Mouse (Mus musculus): ENCODE results near the gene Rpl19.

Rpl19 gene

GRCm38 (mm10) chr11:98022253-98022554 lies 4.3 kb upstream of the Rpl19 start:
- DNase-seq (ENCODE audit: low spot score in 2 of 2): no peak

GRCm38 (mm10) chr11:98022555-98023371 lies 3.7 kb upstream of the Rpl19 start, which contains the start of gene Cacnb1:
Cacnb1 (minus strand) TSS chr11:98023034.
- DNase-seq (ENCODE audit: low spot score in 2 of 2): peak in 1 of 2 experiments; percentile 55

GRCm38 (mm10) chr11:98024516-98024915 lies 2.0 kb upstream of the Rpl19 start:
- no peak for DNase-seq (ENCODE audit: low spot score in 2 of 2)

DNA sequence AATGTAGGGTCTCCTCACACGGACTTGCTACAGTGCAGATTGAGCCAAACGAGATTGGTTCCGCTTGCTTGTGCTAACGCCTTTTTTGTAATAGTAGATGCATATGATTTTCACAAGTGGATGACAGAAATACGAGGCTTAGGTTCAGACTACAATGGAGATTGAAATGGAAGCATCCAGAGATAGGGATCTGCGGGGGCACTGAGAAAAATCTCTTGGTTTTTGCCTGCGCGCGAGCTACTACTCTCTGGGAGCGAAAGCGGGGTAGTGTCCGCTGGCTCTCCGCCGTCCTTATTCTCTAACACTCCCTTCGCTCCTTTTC lies 301 bp upstream of the Rpl19 start:
- DNase-seq (ENCODE audit: low spot score in 2 of 2): no peak

DNA sequence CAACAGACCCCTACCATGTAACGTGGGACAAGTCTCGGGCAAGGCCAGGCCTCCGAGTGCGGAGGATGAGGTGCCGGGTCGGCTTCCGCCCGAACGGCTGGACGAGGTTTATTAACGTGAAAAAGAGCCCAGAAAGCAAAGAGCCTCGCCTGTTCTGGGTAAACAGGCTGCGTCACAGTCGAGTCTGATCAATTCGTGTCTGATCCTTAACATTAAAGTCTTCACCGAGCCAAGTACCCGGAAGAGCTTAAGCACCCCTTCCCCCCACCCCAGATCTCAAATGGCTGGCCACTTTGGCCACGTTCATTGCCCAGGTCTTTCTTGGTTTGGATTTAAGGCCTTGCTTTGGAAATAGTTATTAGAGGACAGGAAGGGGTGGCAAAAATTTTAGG lies 783 bp downstream of the Rpl19 start:
- DNase-seq (ENCODE audit: low spot score in 2 of 2): no peak

GRCm38 (mm10) chr11:98027785-98028184 lies 1.3 kb downstream of the Rpl19 start:
- no peak for DNase-seq (ENCODE audit: low spot score in 2 of 2)

DNA sequence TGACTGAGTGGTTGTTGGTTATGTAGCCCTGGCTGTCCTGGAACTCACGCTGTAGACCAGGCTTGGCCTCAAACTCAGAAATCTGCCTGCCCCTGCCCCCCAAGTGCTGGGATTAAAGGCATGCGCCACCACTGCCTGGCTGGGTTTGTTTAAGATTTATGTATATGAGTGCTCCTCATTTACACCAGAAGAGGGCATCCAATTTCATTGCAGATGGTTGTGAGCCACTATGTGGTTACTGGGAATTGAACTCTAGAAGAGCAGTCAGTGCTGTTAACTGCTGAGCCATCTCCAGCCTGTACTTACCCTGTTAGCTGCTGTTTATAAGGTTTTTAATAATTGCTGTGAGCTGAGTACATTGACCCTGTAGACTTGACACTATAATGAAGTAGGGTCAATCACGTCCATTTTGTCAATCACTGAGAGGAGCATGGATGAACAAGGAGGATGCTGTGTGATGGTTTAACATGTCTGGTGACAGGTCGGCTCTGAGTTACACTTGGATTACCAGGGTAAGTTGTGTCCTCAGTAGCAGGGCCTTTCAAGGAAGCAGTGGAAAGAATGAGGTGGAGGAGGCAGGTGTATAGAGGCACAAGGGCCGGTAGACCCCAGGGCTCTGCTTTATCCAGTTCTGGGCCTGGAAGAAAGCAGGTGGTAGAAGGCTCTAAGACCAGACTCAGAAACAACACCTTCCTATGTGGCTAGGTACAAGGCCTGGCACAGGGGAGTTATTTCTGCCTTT lies 4.4 kb downstream of the Rpl19 start:
- no peak for DNase-seq (ENCODE audit: low spot score in 2 of 2)

- peak; percentile 89 for DNase-seq (ENCODE audit: low spot score in 2 of 2)
These were observed 4.9 kb downstream of the Rpl19 start for GRCm38 (mm10) chr11:98031443-98031770.

DNA sequence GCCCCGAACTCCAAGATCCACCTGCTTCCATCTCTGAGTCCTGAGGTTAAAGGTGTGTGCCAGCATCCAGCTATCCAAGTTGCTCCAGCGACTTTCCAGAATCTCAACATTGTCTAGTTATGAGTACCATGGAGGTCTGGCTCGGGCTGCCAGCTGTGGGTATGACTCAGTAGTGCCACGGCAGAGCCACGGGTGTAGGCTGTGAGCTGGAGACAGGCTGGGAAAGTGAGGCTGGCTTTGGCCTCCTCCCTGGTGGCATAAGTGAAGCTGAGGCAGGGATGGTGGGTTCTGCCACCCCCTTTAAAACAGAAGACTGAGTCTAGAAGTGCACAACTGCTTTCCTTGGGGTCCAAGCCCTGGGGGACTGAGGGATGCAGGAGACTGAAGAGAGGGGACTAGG lies 7.6 kb downstream of the Rpl19 start:
- no peak for DNase-seq (ENCODE audit: low spot score in 2 of 2)

- no peak for DNase-seq (ENCODE audit: low spot score in 2 of 2)
These were observed 8.3 kb downstream of the Rpl19 start for GRCm38 (mm10) chr11:98034840-98035239.

- DNase-seq (ENCODE audit: low spot score in 2 of 2): peak in 1 of 2 experiments; percentile 61
These were observed 9.5 kb downstream of the Rpl19 start for GRCm38 (mm10) chr11:98035977-98036377.

GRCm38 (mm10) chr11:98037871-98038270 lies 11.4 kb downstream of the Rpl19 start:
- peak in 1 of 2 experiments; percentile 70 for DNase-seq (ENCODE audit: low spot score in 2 of 2)

DNA sequence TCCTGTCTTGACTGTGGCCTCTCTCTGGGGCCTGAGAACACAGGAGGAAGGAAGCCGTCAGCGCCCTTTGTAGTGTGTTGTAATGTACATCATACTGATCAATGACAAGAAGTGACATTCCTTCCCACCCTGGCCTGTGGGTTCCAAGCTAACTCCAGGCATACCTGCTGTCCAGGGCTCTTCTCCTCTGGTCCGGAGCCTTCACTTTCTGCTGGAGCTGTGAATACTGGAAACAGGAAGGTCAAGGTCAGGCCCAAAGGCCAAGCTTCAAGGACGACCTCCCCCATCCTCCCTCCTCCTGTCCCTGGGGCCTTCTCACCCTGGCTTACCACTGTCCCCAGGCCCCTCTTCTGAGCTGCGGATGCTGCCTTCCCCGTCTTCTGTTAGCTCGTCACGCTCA lies 14.5 kb downstream of the Rpl19 start:
- no peak for DNase-seq (ENCODE audit: low spot score in 2 of 2)

GRCm38 (mm10) chr11:98042741-98043140 lies 16.2 kb downstream of the Rpl19 start:
- no peak for DNase-seq (ENCODE audit: low spot score in 2 of 2)

GRCm38 (mm10) chr11:98044074-98044473 lies 17.6 kb downstream of the Rpl19 start:
- no peak for DNase-seq (ENCODE audit: low spot score in 2 of 2)

DNA sequence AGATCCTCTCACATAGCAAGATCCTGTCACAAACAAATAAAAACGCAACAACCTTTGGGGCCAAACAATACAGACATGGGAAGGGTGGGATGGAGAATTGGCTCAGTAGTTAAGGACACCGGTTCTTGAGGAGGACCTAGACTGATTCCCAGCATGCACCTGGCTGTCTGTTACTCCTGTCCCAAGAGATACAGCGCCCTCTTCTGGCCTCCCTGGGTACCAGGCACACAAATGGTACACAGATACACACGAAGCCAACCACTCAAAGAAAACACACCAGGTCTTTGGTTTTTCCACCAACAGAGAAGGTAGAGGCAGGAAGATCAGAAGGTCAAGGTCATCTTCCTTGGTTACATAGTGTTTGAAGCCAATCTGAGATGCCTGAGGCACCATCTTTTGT lies 19.1 kb downstream of the Rpl19 start:
- DNase-seq (ENCODE audit: low spot score in 2 of 2): no peak

- no peak for DNase-seq (ENCODE audit: low spot score in 2 of 2)
These were observed 20.0 kb downstream of the Rpl19 start for GRCm38 (mm10) chr11:98046466-98046865.

GRCm38 (mm10) chr11:98047745-98048144 lies 21.2 kb downstream of the Rpl19 start:
- DNase-seq (ENCODE audit: low spot score in 2 of 2): no peak

DNA sequence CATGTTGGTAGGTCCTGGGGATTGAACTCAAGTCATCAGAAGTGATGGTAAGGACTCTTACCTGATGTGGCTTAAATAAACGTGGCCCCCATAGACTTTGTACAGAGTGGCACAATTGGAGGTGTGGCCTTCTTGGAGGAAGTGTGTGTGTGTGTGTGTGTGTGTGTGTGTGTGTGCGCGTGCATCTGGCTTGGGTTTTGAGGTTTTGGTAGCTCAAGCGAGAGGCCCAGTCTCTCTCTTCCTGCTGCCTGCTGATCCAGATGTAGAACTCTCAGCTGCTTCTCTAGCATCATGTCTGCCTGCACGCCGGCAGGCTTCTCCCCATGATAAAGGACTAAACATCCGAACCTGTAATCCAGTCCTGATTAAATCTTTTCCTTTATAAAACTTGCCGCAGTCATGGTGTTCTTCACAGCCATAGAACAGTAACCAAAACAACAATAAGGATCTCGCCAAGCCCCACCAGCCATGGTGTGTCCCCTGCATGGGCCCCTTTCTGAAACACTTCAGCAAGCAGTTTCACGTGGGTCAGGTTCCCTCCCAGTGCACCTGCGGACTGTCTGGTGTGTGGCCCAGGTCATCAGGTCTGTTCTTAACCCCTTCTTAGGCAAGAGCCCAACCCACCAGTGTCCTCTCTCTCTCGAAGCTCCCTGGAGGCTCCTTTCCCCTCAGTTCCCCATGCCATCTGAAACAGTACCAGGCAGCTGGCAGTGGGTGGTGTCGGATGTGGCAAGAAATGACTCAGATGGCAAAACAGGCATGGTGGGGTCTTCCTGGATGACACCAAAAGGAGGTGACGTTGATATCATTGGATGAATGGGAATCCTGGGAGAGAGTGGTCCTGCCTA lies 23.4 kb downstream of the Rpl19 start:
- peak in 1 of 2 experiments; percentile 57 for DNase-seq (ENCODE audit: low spot score in 2 of 2)

DNA sequence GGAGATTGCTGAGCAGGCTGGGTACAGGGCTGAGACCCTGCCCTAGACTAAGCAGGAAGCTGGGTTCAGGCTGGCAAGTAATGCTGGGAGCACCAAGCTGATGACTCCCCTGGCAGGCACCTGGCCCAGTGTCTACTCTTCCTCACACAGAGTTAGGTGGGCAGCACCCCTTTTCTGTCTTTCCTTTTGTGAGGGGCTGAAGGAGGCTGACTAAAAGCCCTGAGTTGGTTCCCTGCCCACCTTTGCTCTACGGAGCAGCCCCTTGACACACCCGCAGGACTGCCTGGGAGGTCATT lies 24.0 kb downstream of the Rpl19 start:
- no peak for DNase-seq (ENCODE audit: low spot score in 2 of 2)

DNA sequence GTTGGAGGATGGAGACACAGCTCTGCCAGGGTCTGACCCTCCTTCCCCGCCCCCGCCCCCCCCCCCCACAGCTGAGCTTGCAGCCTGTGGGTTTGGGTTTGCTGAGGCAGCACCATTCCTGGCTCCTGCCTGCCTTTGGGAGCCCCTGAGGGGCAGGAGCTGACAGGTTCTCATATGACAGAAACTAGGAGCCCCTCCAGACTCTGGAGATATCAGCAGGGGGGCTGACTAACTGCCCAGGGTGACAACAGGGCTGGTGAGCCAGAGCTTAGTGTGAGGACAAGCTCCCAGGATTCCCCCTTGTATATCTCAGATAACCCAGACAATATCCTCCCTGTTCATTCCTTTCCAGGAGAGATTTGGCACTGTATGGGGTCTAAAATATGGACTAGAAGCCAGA lies 24.4 kb downstream of the Rpl19 start:
- no peak for DNase-seq (ENCODE audit: low spot score in 2 of 2)

DNA sequence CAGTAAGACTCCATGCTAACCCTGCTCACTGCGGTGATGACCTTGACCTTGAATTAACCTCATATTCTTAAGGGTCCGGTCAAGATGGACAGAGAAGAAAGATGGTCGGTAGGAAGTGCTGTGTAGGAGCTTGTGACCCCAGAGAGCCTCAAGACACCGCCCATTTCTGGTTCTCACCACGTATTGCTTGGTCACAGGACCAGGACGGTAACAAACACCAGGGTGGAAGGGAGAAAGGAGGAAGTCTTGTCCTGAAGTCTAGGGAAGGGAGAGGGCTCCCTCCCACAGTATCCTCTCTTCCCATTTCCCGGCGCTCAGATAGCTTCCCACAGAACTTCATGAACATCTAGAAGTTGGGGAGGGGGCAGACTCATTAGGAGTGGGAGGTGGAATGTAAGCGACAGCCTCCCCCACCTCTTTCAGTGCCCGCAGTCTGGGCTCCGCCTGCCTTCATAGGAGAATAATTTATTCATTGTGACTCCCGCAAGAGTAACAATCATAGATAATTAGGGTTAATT lies 25.2 kb downstream of the Rpl19 start:
- DNase-seq (ENCODE audit: low spot score in 2 of 2): no peak
